Mouse (Mus musculus) bone marrow, adult 2 months (tissue): ENCODE results near the gene Ptprm.

Source experiments
- CTCF ChIP-seq: fragments of 200-500 bp; IDR thresholded peaks from 2 replicates; pipeline ENCODE4 v1.5.1; 2011; ENCODE audit warnings: low read length, control low read depth; ENCODE audit not compliant: control insufficient read depth, insufficient read depth
- POLR2A ChIP-seq: fragments of 200-500 bp; IDR thresholded peaks from 2 replicates; pipeline ENCODE4 v1.6.1; 2011; ENCODE audit warnings: low read depth, mild to moderate bottlenecking, control low read depth, low read length, borderline replicate concordance; ENCODE audit not compliant: control insufficient read depth

- TF ChIP-seq CTCF (no peak), POLR2A (no peak)
Observed at GRCm38 (mm10) chr17:67349594-67349993, 4.7 kb downstream of the Ptprm start.
